28 mouse cellular contexts compared by ENCODE assay signal in the genomic region with DNA sequence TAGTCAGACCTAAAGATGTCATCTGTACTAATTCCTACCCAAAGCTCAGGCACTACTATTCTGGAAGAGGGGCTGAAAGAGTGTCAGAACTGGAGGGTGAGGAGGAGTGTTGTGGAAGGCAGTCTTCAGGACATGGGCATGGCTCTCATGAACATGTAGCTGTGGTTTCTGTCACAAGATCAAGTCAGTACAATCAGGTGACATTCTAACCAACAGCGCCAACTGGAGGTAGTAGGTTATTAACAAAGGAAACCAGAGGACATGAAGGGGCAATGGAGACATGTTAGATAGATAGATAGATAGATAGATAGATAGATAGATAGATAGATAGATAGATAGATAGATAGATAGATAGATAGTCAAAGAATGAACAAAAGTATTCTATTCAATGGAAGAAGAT.
DNase-seq lines count a peak whose midpoint lies in the region; ATAC-seq and TF ChIP-seq lines count a peak whose summit lies in the region.
"Had no signal": no experiment of that assay in that cellular context is flagged by ENCODE, and none has a peak within 500 bp of the region (broad histone marks: within the 10 kb centered on the region; RNA-seq: fewer than 3 reads in every experiment).

No protein-coding gene starts in this region.

- H3K4me2 ChIP-seq in kidney, postnatal 0 days (ENCODE audit: low read length): no peak overlapping the region
- H3K4me2 ChIP-seq in lung, postnatal 0 days (replicated peaks; ENCODE audit: low read depth, low read length): no peak overlapping the region
- H3K4me2 ChIP-seq: embryonic facial prominence, embryonic 13.5 days; forebrain, embryonic 12.5 days; forebrain, embryonic 15.5 days; heart, embryonic 12.5 days; heart, embryonic 15.5 days; hindbrain, embryonic 13.5 days had no signal

- H3K4me1 ChIP-seq in kidney, postnatal 0 days (replicated peaks; ENCODE audit: insufficient read depth, low read length): peaks cover 15% of the 10 kb centered on the region
- peaks cover 27% of the 10 kb centered on the region; the same call in 1 of the 2 replicates for H3K4me1 ChIP-seq in lung, postnatal 0 days (ENCODE audit: insufficient read depth, low read depth, low read length)

- no peaks in the 10 kb centered on the region for H3K27me3 ChIP-seq in kidney, postnatal 0 days (ENCODE audit: insufficient read depth, low read length)
- no peaks in the 10 kb centered on the region for H3K27me3 ChIP-seq in lung, postnatal 0 days (replicated peaks; ENCODE audit: insufficient read depth, low read length)
- H3K27me3 ChIP-seq: embryonic facial prominence, embryonic 13.5 days; forebrain, embryonic 12.5 days; forebrain, embryonic 15.5 days; heart, embryonic 12.5 days; heart, embryonic 15.5 days; hindbrain, embryonic 13.5 days; Patski had no signal

- H3K36me3 ChIP-seq in kidney, postnatal 0 days (ENCODE audit: insufficient read depth, low read length): no peaks in the 10 kb centered on the region
- no peaks in the 10 kb centered on the region for H3K36me3 ChIP-seq in lung, postnatal 0 days (ENCODE audit: insufficient read depth, low read length)
- H3K36me3 ChIP-seq: embryonic facial prominence, embryonic 10.5 days; embryonic facial prominence, embryonic 13.5 days; forebrain, embryonic 12.5 days; forebrain, embryonic 15.5 days; G1E; heart, embryonic 12.5 days; heart, embryonic 15.5 days; hindbrain, embryonic 10.5 days; hindbrain, embryonic 13.5 days had no signal

- TF ChIP-seq CTCF in kidney, postnatal 0 days (IDR thresholded peaks at IDR 0.05; ENCODE audit: low read depth): peak; percentile 12; the same call in 1 of the 2 replicates
- TF ChIP-seq CTCF in lung, postnatal 0 days (IDR thresholded peaks at IDR 0.05): peak; percentile 30

- DNase-seq in kidney, postnatal 0 days (ENCODE audit: low spot score): no peak
- no peak for DNase-seq in kidney, postnatal 25 days
- no peak for DNase-seq in lung, postnatal 0 days (ENCODE audit: low spot score)
- DNase-seq in lung, postnatal 36 days: no peak
- DNase-seq in adrenal gland, postnatal 4 days (ENCODE audit: low spot score in 2 of 2): no peak
- DNase-seq: adrenal gland, postnatal 10 days; cerebellum, adult 11-12 months; cerebellum, adult 8-10 months; cerebellum, postnatal 10 days; cerebellum, postnatal 36 days; embryo, embryonic 11 days; gastrocnemius, postnatal 25 days; heart, adult 18-20 months; heart, postnatal 10 days; heart, postnatal 36 days had no signal

- no peak overlapping the region for H3K27ac ChIP-seq in kidney, postnatal 0 days
- no peak overlapping the region for H3K27ac ChIP-seq in lung, postnatal 0 days (ENCODE audit: low read length)
- H3K27ac ChIP-seq: embryonic facial prominence, embryonic 10.5 days; embryonic facial prominence, embryonic 13.5 days; forebrain, embryonic 12.5 days; forebrain, embryonic 15.5 days; heart, embryonic 15.5 days; hindbrain, embryonic 10.5 days; hindbrain, embryonic 13.5 days had no signal

- no peak overlapping the region for H3K4me3 ChIP-seq in kidney, postnatal 0 days (replicated peaks; ENCODE audit: low read depth, low read length)
- no peak overlapping the region for H3K4me3 ChIP-seq in lung, postnatal 0 days (ENCODE audit: low read depth, low read length)
- H3K4me3 ChIP-seq: embryonic facial prominence, embryonic 10.5 days; embryonic facial prominence, embryonic 13.5 days; erythroblast, embryonic 14.5 days; forebrain, embryonic 12.5 days; forebrain, embryonic 15.5 days; heart, embryonic 12.5 days; heart, embryonic 15.5 days; hindbrain, embryonic 10.5 days; hindbrain, embryonic 13.5 days had no signal

- no peaks in the 10 kb centered on the region for H3K9me3 ChIP-seq in kidney, postnatal 0 days (replicated peaks; ENCODE audit: low read length)
- no peaks in the 10 kb centered on the region for H3K9me3 ChIP-seq in lung, postnatal 0 days (ENCODE audit: low read length)
- H3K9me3 ChIP-seq: embryonic facial prominence, embryonic 10.5 days; embryonic facial prominence, embryonic 13.5 days; forebrain, embryonic 12.5 days; forebrain, embryonic 15.5 days; G1E; heart, embryonic 12.5 days; heart, embryonic 15.5 days; hindbrain, embryonic 10.5 days; hindbrain, embryonic 13.5 days had no signal

- 90% methylated on average over 1 of the region's 1 CpGs for WGBS in kidney, postnatal 0 days
- 93% methylated on average over 1 of the region's 1 CpGs for WGBS in lung, postnatal 0 days

- no peak overlapping the region for H3K9ac ChIP-seq in kidney, postnatal 0 days (ENCODE audit: low read depth, low read length)
- H3K9ac ChIP-seq in lung, postnatal 0 days (replicated peaks; ENCODE audit: low read depth): no peak overlapping the region
- H3K9ac ChIP-seq: embryonic facial prominence, embryonic 13.5 days; forebrain, embryonic 12.5 days; forebrain, embryonic 15.5 days; heart, embryonic 12.5 days; heart, embryonic 15.5 days; hindbrain, embryonic 13.5 days had no signal

- no peak for TF ChIP-seq EP300 in lung, postnatal 0 days (IDR thresholded peaks at IDR 0.05)

- ATAC-seq in kidney, postnatal 0 days (replicated peaks; ENCODE audit: low FRiP score, low read depth): no peak
- no peak for ATAC-seq in lung, postnatal 0 days
- 0 out of 2 replicates have a peak, but pooled peaks have one; percentile 5 for ATAC-seq in megakaryocyte progenitor cell, adult 5-6 weeks (replicated peaks; ENCODE audit: poor library complexity)
- ATAC-seq: forebrain, embryonic 15.5 days; hindbrain, embryonic 16.5 days; Patski had no signal
